Mouse (Mus musculus) liver, postnatal 0 days (tissue): Measurements from ENCODE around the gene Gm17374.
"Not testable (repeated sequence)": the region's sequence is repeated elsewhere in the genome, so short reads cannot be mapped to it uniquely, and the experiment has no call there.

Experiments
- CTCF ChIP-seq: sonication (generic); IDR thresholded peaks from 2 replicates; pipeline ENCODE4 v1.5.1; 2016; ENCODE audit warnings: antibody characterized with exemption, low read depth
- EP300 ChIP-seq: IDR thresholded peaks from 2 replicates; pipeline ENCODE4 v1.6.1; 2016; ENCODE audit warnings: antibody characterized with exemption, low read depth, mild to moderate bottlenecking

DNA sequence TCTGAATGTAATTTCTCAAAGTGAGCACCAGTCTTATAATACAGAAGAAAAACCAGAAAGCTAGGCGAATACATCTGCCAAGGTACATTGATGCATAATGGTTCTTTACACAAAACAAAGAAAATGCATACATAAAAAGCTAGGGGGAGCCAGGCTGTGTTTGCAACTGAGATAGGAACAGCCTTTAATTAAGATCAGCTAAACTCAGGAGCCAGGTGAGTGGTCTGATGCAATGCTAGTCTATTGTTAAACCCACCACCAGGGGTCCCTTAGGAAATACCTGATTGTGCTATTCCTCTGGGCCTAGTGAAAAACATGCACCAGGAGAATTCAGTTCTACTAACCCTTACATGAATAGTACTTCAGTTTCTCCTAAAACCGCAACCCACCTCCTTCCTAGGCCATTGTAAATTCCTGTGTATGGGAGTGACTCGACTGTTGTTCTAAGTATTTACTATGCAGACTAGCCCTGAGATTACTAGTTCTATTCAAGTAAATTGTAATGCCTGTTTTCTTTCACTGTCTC, 33.9 kb downstream of the Gm17374 start:
- TF ChIP-seq CTCF, EP300: not testable (repeated sequence)
